23 mouse cellular contexts compared by ENCODE assay signal in the genomic region with DNA sequence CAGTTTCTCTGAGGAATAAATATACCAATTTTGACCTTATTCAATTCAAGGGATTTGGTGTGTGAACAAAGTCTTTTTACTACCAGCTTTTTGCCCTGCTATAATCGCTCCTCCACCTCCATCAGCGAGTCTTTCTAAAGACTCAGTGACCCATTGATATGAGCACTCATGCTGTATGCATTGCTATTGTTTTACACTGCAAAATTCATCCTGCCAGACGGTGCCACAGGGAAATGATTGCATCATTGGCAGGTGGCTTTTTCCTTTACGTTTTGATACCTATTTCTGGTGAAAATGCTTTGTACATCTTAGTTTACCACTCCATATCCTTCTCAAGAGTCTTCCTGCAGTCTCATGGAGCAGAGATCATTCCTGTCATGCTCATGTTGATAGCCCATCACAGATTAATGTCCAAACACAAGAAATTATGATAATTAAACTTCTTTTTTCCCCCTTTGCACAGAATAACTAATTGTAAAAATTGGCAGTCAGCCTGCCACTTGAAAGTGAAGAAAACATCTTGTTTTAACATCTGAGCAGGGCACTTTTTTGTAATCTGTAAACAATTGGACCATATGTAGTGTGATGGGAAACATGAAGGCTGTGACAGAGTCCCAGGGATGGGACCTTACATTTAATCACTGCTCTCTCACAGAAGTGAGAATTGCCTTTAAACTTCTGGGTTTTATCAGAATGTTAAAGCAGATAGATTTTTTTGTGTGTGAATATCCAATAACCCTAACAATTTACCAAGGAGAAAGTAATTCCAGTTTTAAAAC.
A peak's percentile ranks its signal among the peaks of the same experiment; 100 is the strongest.
DNase-seq lines count a peak whose midpoint lies in the region; ATAC-seq lines count a peak whose summit lies in the region.
"Had no signal": no experiment of that assay in that cellular context is flagged by ENCODE, and none has a peak within 500 bp of the region (broad histone marks: within the 10 kb centered on the region; RNA-seq: fewer than 3 reads in every experiment).

No protein-coding gene starts in this region.

- no peaks in the 10 kb centered on the region for H3K27me3 ChIP-seq in forebrain, embryonic 13.5 days
- no peaks in the 10 kb centered on the region for H3K27me3 ChIP-seq in forebrain, embryonic 16.5 days (replicated peaks; ENCODE audit: control insufficient read depth, insufficient read depth, low read length)
- no peaks in the 10 kb centered on the region for H3K27me3 ChIP-seq in kidney, embryonic 14.5 days (ENCODE audit: control insufficient read depth, insufficient read depth, low read length)
- H3K27me3 ChIP-seq: heart, embryonic 13.5 days had no signal

- WGBS in forebrain, embryonic 13.5 days = 18% methylated on average over 4 of the region's 4 CpGs
- 6% methylated on average over 4 of the region's 4 CpGs for WGBS in forebrain, embryonic 16.5 days
- WGBS in kidney, embryonic 14.5 days = 80% methylated on average over 4 of the region's 4 CpGs

- ATAC-seq in forebrain, embryonic 13.5 days = peak; percentile 94
- ATAC-seq in forebrain, embryonic 16.5 days = peak; percentile 96
- ATAC-seq in kidney, embryonic 14.5 days (ENCODE audit: low FRiP score, low TSS enrichment) = no peak
- ATAC-seq: CD4-positive, CD25-positive, alpha-beta regulatory T cell, adult 4 months; hindbrain, postnatal 0 days; inflammation-experienced regulatory T-cells, adult 6 months; intestine, embryonic 16.5 days had no signal

- no peaks in the 10 kb centered on the region for H3K36me3 ChIP-seq in forebrain, embryonic 13.5 days (ENCODE audit: poor library complexity, severe bottlenecking)
- H3K36me3 ChIP-seq in forebrain, embryonic 16.5 days (ENCODE audit: control insufficient read depth, insufficient read depth) = no peaks in the 10 kb centered on the region
- no peaks in the 10 kb centered on the region for H3K36me3 ChIP-seq in kidney, embryonic 14.5 days (ENCODE audit: control insufficient read depth, insufficient read depth, low read length)
- H3K36me3 ChIP-seq: heart, embryonic 10.5 days; heart, embryonic 13.5 days had no signal

- no peaks in the 10 kb centered on the region for H3K9me3 ChIP-seq in forebrain, embryonic 13.5 days (replicated peaks)
- H3K9me3 ChIP-seq in forebrain, embryonic 16.5 days (ENCODE audit: control insufficient read depth, low read length) = no peaks in the 10 kb centered on the region
- no peaks in the 10 kb centered on the region for H3K9me3 ChIP-seq in kidney, embryonic 14.5 days (ENCODE audit: control insufficient read depth, low read length)
- H3K9me3 ChIP-seq: heart, embryonic 10.5 days; heart, embryonic 13.5 days had no signal

- H3K4me1 ChIP-seq in forebrain, embryonic 13.5 days = peaks cover 6% of the 10 kb centered on the region
- H3K4me1 ChIP-seq in forebrain, embryonic 16.5 days (replicated peaks; ENCODE audit: control insufficient read depth, insufficient read depth, low read length) = peaks cover 4% of the 10 kb centered on the region
- H3K4me1 ChIP-seq in kidney, embryonic 14.5 days (ENCODE audit: control insufficient read depth, insufficient read depth, low read length) = no peaks in the 10 kb centered on the region
- H3K4me1 ChIP-seq: heart, embryonic 10.5 days; heart, embryonic 13.5 days had no signal

- no peak overlapping the region for H3K4me2 ChIP-seq in forebrain, embryonic 13.5 days
- H3K4me2 ChIP-seq in forebrain, embryonic 16.5 days (ENCODE audit: low read length) = no peak overlapping the region
- H3K4me2 ChIP-seq in kidney, embryonic 14.5 days (replicated peaks; ENCODE audit: low read depth, low read length) = no peak overlapping the region
- H3K4me2 ChIP-seq: heart, embryonic 13.5 days; hindbrain, embryonic 14.5 days had no signal

- no peak overlapping the region for H3K9ac ChIP-seq in forebrain, embryonic 13.5 days
- H3K9ac ChIP-seq in forebrain, embryonic 16.5 days (replicated peaks; ENCODE audit: low read depth, low read length) = no peak overlapping the region
- H3K9ac ChIP-seq in kidney, embryonic 14.5 days (ENCODE audit: low read depth, low read length) = no peak overlapping the region
- H3K9ac ChIP-seq: heart, embryonic 13.5 days; hindbrain, embryonic 14.5 days had no signal

- H3K4me3 ChIP-seq in forebrain, embryonic 13.5 days = no peak overlapping the region
- H3K4me3 ChIP-seq in forebrain, embryonic 16.5 days (replicated peaks; ENCODE audit: low read length) = no peak overlapping the region
- no peak overlapping the region for H3K4me3 ChIP-seq in kidney, embryonic 14.5 days (ENCODE audit: low read length)
- H3K4me3 ChIP-seq: heart, adult 2 months; heart, embryonic 10.5 days; heart, embryonic 13.5 days had no signal

- peak; percentile 2 for DNase-seq in retina, postnatal 1 day
- DNase-seq in retina, embryonic 14.5 days (ENCODE audit: low spot score) = no peak
- DNase-seq in adrenal gland, adult 8-10 months = no peak
- DNase-seq: adrenal gland, adult 2 months; adrenal gland, postnatal 25 days; cerebellum, adult 18-20 months; cerebellum, adult 9-10 months; cerebellum, postnatal 14 days; gastrocnemius, postnatal 10 days; gastrocnemius, postnatal 36 days; heart, adult 2 months; heart, postnatal 14 days; heart, postnatal 4 days had no signal

- H3K27ac ChIP-seq in forebrain, embryonic 13.5 days = peak overlapping the region; percentile 59
- H3K27ac ChIP-seq in forebrain, embryonic 16.5 days (ENCODE audit: low read length) = peak overlapping the region; percentile 42
- no peak overlapping the region for H3K27ac ChIP-seq in kidney, embryonic 14.5 days (ENCODE audit: low read depth, low read length)
- H3K27ac ChIP-seq: heart, adult 2 months; heart, embryonic 10.5 days; heart, embryonic 13.5 days; hindbrain, embryonic 14.5 days; hindbrain, postnatal 0 days had no signal
